Mouse (Mus musculus) MEL (cell line): ENCODE data around the gene Gm37240. TPM values are rescaled to one million over a fixed set of nuclear protein-coding genes. Genes with fewer than 3 reads are reported as not detected.
A peak's percentile ranks its signal among the peaks of the same experiment; 100 is the strongest.

Experiments
- DNase-seq: peaks from one replicate; pipeline ENCODE4 v3.0.0; 2011; ENCODE audit warnings: low read depth, low spot score
- H3K27ac ChIP-seq: 2 replicates; pipeline ENCODE4 v1.5.1; 2012; ENCODE audit warnings: low read depth, mild to moderate bottlenecking, control low read depth, low read length, moderate library complexity; ENCODE audit not compliant: control insufficient read depth
- H3K27me3 ChIP-seq, 2 experiments: fragments of 150-350 bp in 1 of 2; sonication (generic) in 1 of 2; 2 replicates each; pipeline ENCODE4 v1.6.1; 2012; ENCODE audit warnings: low read length in 2 of 2, mild to moderate bottlenecking in 2 of 2, improper control_type of control experiment in 1 of 2, moderate library complexity in 1 of 2; ENCODE audit not compliant: insufficient read depth in 2 of 2, control insufficient read depth in 1 of 2
- H3K36me3 ChIP-seq, 2 experiments: 2 replicates each; pipeline ENCODE4 v1.6.1; 2012 to 2014; ENCODE audit warnings: low read length in 2 of 2, improper control_type of control experiment in 1 of 2, inconsistent platforms in 1 of 2, mild to moderate bottlenecking in 1 of 2; ENCODE audit not compliant: insufficient read depth in 2 of 2, control insufficient read depth in 1 of 2
- H3K4me1 ChIP-seq, 2 experiments: fragments of 150-350 bp in 1 of 2; sonication (generic) in 1 of 2; 2 replicates each; pipeline ENCODE4 v1.6.1; 2012; ENCODE audit warnings: low read length in 2 of 2, improper control_type of control experiment in 1 of 2, mild to moderate bottlenecking in 1 of 2; ENCODE audit not compliant: insufficient read depth in 2 of 2, control insufficient read depth in 1 of 2
- H3K4me3 ChIP-seq, 2 experiments: fragments of 150-350 bp in 1 of 2; sonication (generic) in 1 of 2; 2 replicates each; pipeline ENCODE4 v1.5.1; 2012; ENCODE audit warnings: low read depth in 2 of 2, low read length in 2 of 2, mild to moderate bottlenecking in 2 of 2, moderate library complexity in 2 of 2, control low read depth in 1 of 2, improper control_type of control experiment in 1 of 2; ENCODE audit not compliant: control insufficient read depth in 1 of 2, insufficient read depth in 1 of 2
- H3K79me2 ChIP-seq: 2 replicates; pipeline ENCODE4 v1.6.1; 2012; ENCODE audit warnings: mild to moderate bottlenecking, low read length, moderate library complexity; ENCODE audit not compliant: control insufficient read depth, poor library complexity, insufficient read depth
- H3K9ac ChIP-seq: 2 replicates; pipeline ENCODE4 v1.6.1; 2012; ENCODE audit warnings: low read depth, mild to moderate bottlenecking, control low read depth, low read length, moderate library complexity; ENCODE audit not compliant: control insufficient read depth, poor library complexity, severe bottlenecking
- H3K9me3 ChIP-seq: fragments of 150-350 bp; sonication (generic); replicated peaks from 2 replicates; pipeline ENCODE4 v1.6.1; 2012; ENCODE audit warnings: mild to moderate bottlenecking, low read length, improper control_type of control experiment, moderate library complexity; ENCODE audit not compliant: insufficient read depth
- BHLHE40 ChIP-seq: IDR thresholded peaks from 2 replicates; pipeline ENCODE4 v1.6.1; 2012; ENCODE audit warnings: low read depth, mild to moderate bottlenecking, inconsistent platforms, low read length, improper control_type of control experiment, borderline replicate concordance
- CHD1 ChIP-seq: IDR thresholded peaks from 2 replicates; pipeline ENCODE4 v1.6.1; 2012; ENCODE audit warnings: low read depth, mild to moderate bottlenecking, inconsistent platforms, low read length, improper control_type of control experiment
- CTCF ChIP-seq, 3 experiments: IDR thresholded peaks in 2 of 3; conservative IDR thresholded peaks in 1 of 3; 2 replicates each; pipeline ENCODE4 v1.5.1; 2011 to 2012; ENCODE audit warnings: low read length in 3 of 3, low read depth in 2 of 3, mild to moderate bottlenecking in 2 of 3, improper control_type of control experiment in 1 of 3, inconsistent platforms in 1 of 3, mixed read lengths in 1 of 3, moderate library complexity in 1 of 3; ENCODE audit not compliant: control insufficient read depth in 1 of 3, insufficient read depth in 1 of 3, poor library complexity in 1 of 3, severe bottlenecking in 1 of 3
- E2F4 ChIP-seq: IDR thresholded peaks from 2 replicates; pipeline ENCODE4 v1.6.1; 2011; ENCODE audit warnings: low read depth, low read length, improper control_type of control experiment, borderline replicate concordance
- ELF1 ChIP-seq: IDR thresholded peaks from 2 replicates; pipeline ENCODE4 v1.6.1; 2014; ENCODE audit warnings: low read depth, mild to moderate bottlenecking, inconsistent platforms, low read length, improper control_type of control experiment, moderate library complexity
- EP300 ChIP-seq, 2 experiments: IDR thresholded peaks; 2 replicates each; pipeline ENCODE4 v1.6.1; 2011; ENCODE audit warnings: improper control_type of control experiment in 2 of 2, low read length in 2 of 2, low read depth in 1 of 2, mild to moderate bottlenecking in 1 of 2
- HCFC1 ChIP-seq: IDR thresholded peaks from 2 replicates; pipeline ENCODE4 v1.6.1; 2012; ENCODE audit warnings: low read depth, mild to moderate bottlenecking, inconsistent platforms, low read length, improper control_type of control experiment, moderate library complexity
- JUND ChIP-seq: IDR thresholded peaks from 2 replicates; pipeline ENCODE4 v1.6.1; 2011; ENCODE audit warnings: low read depth, mild to moderate bottlenecking, improper control_type of control experiment, low read length
- KAT2A ChIP-seq: conservative IDR thresholded peaks from 2 replicates; pipeline ENCODE4 v1.6.1; 2012; ENCODE audit warnings: low read depth, low read length, improper control_type of control experiment, inconsistent platforms
- NRF1 ChIP-seq: IDR thresholded peaks from 2 replicates; pipeline ENCODE4 v1.6.1; 2014; ENCODE audit warnings: low read depth, mild to moderate bottlenecking, inconsistent platforms, low read length, improper control_type of control experiment, moderate library complexity; ENCODE audit not compliant: poor library complexity, insufficient read depth, severe bottlenecking
- POLR2A ChIP-seq, 2 experiments: IDR thresholded peaks; 2 replicates each; pipeline ENCODE4 v1.6.1; 2011 to 2012; ENCODE audit warnings: low read length in 2 of 2, mild to moderate bottlenecking in 2 of 2, control low read depth in 1 of 2, improper control_type of control experiment in 1 of 2, low read depth in 1 of 2, moderate library complexity in 1 of 2; ENCODE audit not compliant: control insufficient read depth in 1 of 2, insufficient read depth in 1 of 2, poor library complexity in 1 of 2
- POLR2AphosphoS5 ChIP-seq: IDR thresholded peaks from 2 replicates; pipeline ENCODE4 v1.6.1; 2012; ENCODE audit warnings: low read depth, borderline replicate concordance, mild to moderate bottlenecking, inconsistent platforms, low read length, moderate library complexity, mixed read lengths
- RCOR1 ChIP-seq: IDR thresholded peaks from 2 replicates; pipeline ENCODE4 v1.6.1; 2012; ENCODE audit warnings: low read depth, mild to moderate bottlenecking, inconsistent platforms, low read length, improper control_type of control experiment
- TAL1 ChIP-seq: IDR thresholded peaks from 2 replicates; pipeline ENCODE4 v1.6.1; 2012; ENCODE audit warnings: mild to moderate bottlenecking, inconsistent platforms, low read length, moderate library complexity, mixed read lengths
- TCF12 ChIP-seq: IDR thresholded peaks from 2 replicates; pipeline ENCODE4 v1.6.1; 2014; ENCODE audit warnings: low read depth, mild to moderate bottlenecking, inconsistent platforms, low read length, improper control_type of control experiment, moderate library complexity
- ZC3H11A ChIP-seq: IDR thresholded peaks from 2 replicates; pipeline ENCODE4 v1.6.1; 2012; ENCODE audit warnings: low read depth, mild to moderate bottlenecking, inconsistent platforms, low read length, improper control_type of control experiment
- ZNF384 ChIP-seq: IDR thresholded peaks from 2 replicates; pipeline ENCODE4 v1.6.1; 2012; ENCODE audit warnings: low read depth, mild to moderate bottlenecking, inconsistent platforms, low read length, improper control_type of control experiment
- polyA plus RNA-seq, 2 experiments: library from polyadenylated mRNA; stranded (reverse) in 1 of 2; unstranded in 1 of 2; fragments of >175 nt in 1 of 2; fragments of >200 nt in 1 of 2; gene quantifications; 2 replicates each; pipeline versions ENCODE4 v1.2.1 to v1.2.4; 2012; ENCODE audit warnings: low replicate concordance in 2 of 2, low read depth in 1 of 2; ENCODE audit not compliant: insufficient read length in 2 of 2, insufficient read depth in 1 of 2, missing spikeins in 1 of 2
- total RNA-seq: library from RNA; depleted of rRNA; stranded (reverse); fragments of 300-350 nt; gene quantifications from 2 replicates; pipeline ENCODE4 v1.2.3, GENCODE M21; 2012

The Gm37240 gene
- total and polyA plus RNA-seq, 3 experiments, result 0.04 TPM; not detected in 2

- peaks cover 0 to 14% of the 10 kb centered on the region in 2 experiments for H3K4me1 ChIP-seq
- no peak overlapping the region for H3K9ac ChIP-seq
- peaks cover 0 to 26% of the 10 kb centered on the region in 2 experiments; a peak in 2 of 4 replicates for H3K36me3 ChIP-seq
- H3K4me3 ChIP-seq, result no peak overlapping the region
- no peaks in the 10 kb centered on the region for H3K9me3 ChIP-seq
- DNase-seq, result no peak
- peaks cover 0 to 2% of the 10 kb centered on the region in 2 experiments; a peak in 1 of 4 replicates for H3K27me3 ChIP-seq
- TF ChIP-seq BHLHE40 (no peak), KAT2A (no peak), ZC3H11A (no peak), POLR2A (IDR thresholded peaks at IDR 0.05; ENCODE audit: control insufficient read depth in 1 of 2, insufficient read depth in 1 of 2, low read depth in 1 of 2, low read length in 2 of 2, poor library complexity in 1 of 2) (no peak), POLR2AphosphoS5 (no peak), JUND (no peak), TCF12 (no peak), TAL1 (no peak), HCFC1 (no peak), E2F4 (no peak), ELF1 (no peak), EP300 (IDR thresholded peaks at IDR 0.05; ENCODE audit: low read depth in 1 of 2, low read length in 2 of 2) (no peak)
- no peak overlapping the region for H3K27ac ChIP-seq
- peaks cover 15% of the 10 kb centered on the region for H3K79me2 ChIP-seq
These were observed 1306.6 kb downstream of the Gm37240 start for GRCm38 (mm10) chr3:84580716-84581115.

GRCm38 (mm10) chr3:84570501-84570900 is 1316.8 kb downstream of the Gm37240 start:
- no peak overlapping the region for H3K9ac ChIP-seq
- peak; percentile 24 for DNase-seq
- H3K4me3 ChIP-seq, result no peak overlapping the region
- no peaks in the 10 kb centered on the region; a peak in 1 of 4 replicates for H3K4me1 ChIP-seq
- peaks cover 0 to 8% of the 10 kb centered on the region in 2 experiments; a peak in 2 of 4 replicates for H3K36me3 ChIP-seq
- TF ChIP-seq KAT2A (no peak), NRF1 (no peak), CHD1 (no peak), CTCF (IDR thresholded peaks at IDR 0.05 in 2 of 3, conservative IDR thresholded peaks at IDR 0.05 in 1 of 3; ENCODE audit: control insufficient read depth in 1 of 3, insufficient read depth in 1 of 3, low read depth in 2 of 3, low read length in 3 of 3, poor library complexity in 1 of 3, severe bottlenecking in 1 of 3) (no peak), POLR2AphosphoS5 (no peak), ZNF384 (no peak), BHLHE40 (no peak), RCOR1 (no peak)
- no peak overlapping the region for H3K27ac ChIP-seq
- H3K79me2 ChIP-seq, result peaks cover 3% of the 10 kb centered on the region; the same call in 1 of the 2 replicates
- no peaks in the 10 kb centered on the region for H3K9me3 ChIP-seq
- no peaks in the 10 kb centered on the region for H3K27me3 ChIP-seq
